Mouse (Mus musculus): Measurements from ENCODE around the gene Pax7.

The Pax7 gene

DNA sequence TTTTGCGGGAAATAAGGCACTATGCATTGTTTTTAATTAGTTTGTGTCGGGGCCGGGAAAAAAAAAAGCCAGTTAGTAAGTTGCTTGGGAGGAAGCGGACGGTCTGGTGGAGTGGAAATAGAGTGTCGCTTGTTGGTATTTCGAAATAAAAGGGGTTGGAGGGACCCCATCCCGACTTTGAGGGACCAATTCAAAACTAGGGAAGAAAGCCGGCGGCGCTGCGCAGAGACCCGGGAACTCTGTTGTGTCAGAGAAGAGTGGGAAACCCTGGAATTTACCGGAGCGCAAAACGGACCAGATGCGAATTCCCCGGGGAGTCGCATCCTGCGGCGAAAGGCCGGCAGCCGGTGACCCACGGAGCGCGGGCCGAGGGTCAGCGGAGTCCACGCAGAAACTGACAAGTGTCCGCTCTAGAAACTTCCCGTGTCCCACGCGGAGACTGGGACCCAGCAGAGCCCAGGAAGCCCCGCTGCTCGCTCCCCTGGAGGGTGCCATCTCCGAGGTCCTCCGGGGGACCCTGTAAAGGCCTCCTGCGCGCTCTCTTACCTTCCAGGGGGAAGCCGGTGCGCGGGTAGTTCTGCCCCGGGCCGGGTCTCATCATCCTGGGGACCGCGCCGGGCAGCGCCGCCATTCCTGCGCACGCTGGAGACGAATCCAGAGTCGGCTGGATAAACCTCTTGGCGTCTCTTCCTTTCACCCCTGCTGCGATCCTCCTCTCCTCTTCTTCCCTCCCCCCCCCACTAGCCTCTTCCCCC, 870 bp downstream of the Pax7 start:
- in situ Hi-C loops (cut with MseI, MboI): loop anchor here in 1 of 2 experiments (25.0 kb wide), 1 partner anchor 320 kb away; no protein-coding TSS in a partner anchor

DNA sequence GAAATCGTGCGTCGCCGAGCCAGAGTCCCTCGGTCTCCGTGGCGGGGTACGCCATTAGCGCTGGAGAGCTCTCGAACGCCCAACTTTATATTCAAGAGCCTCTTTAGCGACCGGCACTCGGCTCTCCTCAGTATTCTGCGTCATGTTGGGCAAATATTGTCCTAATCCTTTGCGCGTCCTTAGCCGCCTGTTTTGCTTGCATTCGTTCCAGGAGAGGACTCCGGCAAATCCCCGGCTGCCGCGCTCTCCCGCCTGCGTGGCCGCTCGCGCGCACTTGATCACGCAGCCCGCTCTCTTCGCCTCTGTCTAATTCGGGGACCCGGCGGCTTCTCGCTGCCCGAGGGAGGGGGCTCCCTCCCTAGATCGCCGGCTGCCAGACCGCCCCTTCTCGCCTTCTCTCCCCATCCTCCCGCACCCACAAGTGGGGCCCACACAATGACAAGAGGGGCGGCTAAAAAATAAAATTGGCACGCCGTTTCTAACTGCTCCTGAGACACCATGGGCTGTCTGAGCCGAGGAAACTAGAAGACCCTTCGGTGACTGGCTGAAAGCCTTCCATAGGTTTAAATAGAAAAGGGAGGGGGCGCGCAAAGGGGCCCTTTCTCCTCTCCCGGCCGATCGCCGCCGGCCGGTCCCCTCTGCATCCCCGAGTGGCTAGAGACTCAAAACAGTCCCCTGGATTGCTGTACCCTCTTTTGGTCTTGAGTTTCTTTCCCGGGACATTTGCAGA, 1.7 kb downstream of the Pax7 start:
- in situ Hi-C loops (cut with MseI, MboI): loop anchor here in 1 of 2 experiments (25.0 kb wide), 1 partner anchor 319 kb away; no protein-coding TSS in a partner anchor

- in situ Hi-C loops (cut with MseI, MboI): loop anchor here in 1 of 2 experiments (25.0 kb wide), 1 partner anchor 318 kb away; no protein-coding TSS in a partner anchor
Observed at GRCm38 (mm10) chr4:139830581-139831387, 2.5 kb downstream of the Pax7 start.

- in situ Hi-C loops (cut with MseI, MboI): loop anchor here in 1 of 2 experiments (25.0 kb wide), 1 partner anchor 318 kb away; no protein-coding TSS in a partner anchor
Observed at GRCm38 (mm10) chr4:139830053-139830452, 3.3 kb downstream of the Pax7 start.

DNA sequence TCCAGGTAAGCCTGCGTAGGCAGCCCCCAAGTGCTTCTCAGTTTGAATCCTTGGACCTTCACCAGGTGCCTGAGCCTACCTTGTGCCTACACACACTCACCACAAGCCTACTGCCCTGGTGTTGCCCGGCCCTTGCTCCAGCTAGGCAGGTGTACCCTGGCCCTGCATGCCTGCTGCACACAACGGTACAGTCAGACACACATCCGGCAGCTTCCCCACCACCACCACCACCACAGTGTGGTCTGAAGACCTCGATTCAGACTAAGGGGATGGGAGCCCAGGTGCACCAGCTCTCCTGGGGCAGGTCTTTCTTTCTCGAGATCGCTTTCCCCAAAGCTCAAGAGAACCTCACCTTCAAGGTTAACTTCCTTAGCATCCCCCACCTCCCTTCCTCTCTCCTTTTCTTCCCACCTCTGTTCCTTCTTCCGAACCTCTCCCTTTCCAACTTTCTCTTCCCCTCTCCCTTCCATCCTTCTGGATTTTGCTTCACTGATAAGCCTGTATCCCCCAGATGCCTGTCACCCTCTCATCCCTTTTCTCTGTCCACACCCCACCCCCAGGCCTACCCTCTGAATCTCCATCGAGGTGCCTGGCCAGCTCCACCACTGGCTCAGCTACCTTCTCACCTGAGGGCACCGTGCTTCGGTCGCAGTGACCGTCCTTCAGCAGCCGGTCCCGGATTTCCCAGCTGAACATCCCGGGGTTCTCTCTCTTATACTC, 4.3 kb downstream of the Pax7 start:
- in situ Hi-C loops (cut with MseI, MboI): loop anchor here in 1 of 2 experiments (25.0 kb wide), 1 partner anchor 317 kb away; no protein-coding TSS in a partner anchor

DNA sequence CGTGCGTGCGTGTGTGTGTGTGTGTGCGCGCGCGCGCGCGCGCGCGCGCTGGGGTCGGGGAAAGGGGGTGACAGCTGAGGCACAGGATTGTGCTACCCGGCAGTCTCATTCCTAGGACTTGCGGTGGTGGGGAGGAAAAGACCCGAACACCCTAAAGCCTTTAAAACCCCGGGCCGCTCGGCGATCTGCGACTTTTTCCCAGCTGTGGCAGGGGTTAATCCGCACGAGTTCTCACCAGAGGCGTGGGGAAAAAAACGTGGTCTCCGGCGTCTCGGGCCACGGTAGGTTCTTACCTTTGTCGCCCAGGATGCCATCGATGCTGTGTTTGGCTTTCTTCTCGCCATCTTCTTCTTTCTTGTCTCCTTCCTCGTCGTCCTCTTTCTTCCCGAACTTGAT, 5.0 kb downstream of the Pax7 start:
- in situ Hi-C loops (cut with MseI, MboI): loop anchor here in 1 of 2 experiments (25.0 kb wide), 1 partner anchor 316 kb away; no protein-coding TSS in a partner anchor

- in situ Hi-C loops (cut with MseI, MboI): loop anchor here in 1 of 2 experiments (25.0 kb wide), 1 partner anchor 315 kb away; no protein-coding TSS in a partner anchor
Observed at GRCm38 (mm10) chr4:139827501-139828282, 5.6 kb downstream of the Pax7 start.

DNA sequence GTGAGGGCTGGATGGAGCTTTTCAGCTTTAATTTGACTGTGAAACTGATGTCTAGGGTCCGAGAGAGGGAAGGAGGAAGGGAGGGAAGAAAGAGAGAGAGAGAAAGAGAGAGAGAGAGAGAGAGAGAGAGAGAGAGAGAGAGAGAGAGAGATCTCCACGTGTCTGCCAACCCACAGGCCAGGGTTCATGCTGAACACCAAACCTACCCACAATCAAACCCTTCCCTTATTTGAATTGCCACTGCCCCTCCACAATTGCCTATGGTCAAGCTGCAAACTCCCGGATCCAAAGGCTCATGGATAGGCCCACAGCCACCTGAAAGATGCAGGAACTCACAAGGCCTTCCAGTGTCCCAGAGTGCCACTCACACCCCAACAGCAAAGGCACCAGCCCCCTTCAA, 7.1 kb downstream of the Pax7 start:
- in situ Hi-C loops (cut with MseI, MboI): loop anchor here in 1 of 2 experiments (25.0 kb wide), 1 partner anchor 314 kb away; no protein-coding TSS in a partner anchor

DNA sequence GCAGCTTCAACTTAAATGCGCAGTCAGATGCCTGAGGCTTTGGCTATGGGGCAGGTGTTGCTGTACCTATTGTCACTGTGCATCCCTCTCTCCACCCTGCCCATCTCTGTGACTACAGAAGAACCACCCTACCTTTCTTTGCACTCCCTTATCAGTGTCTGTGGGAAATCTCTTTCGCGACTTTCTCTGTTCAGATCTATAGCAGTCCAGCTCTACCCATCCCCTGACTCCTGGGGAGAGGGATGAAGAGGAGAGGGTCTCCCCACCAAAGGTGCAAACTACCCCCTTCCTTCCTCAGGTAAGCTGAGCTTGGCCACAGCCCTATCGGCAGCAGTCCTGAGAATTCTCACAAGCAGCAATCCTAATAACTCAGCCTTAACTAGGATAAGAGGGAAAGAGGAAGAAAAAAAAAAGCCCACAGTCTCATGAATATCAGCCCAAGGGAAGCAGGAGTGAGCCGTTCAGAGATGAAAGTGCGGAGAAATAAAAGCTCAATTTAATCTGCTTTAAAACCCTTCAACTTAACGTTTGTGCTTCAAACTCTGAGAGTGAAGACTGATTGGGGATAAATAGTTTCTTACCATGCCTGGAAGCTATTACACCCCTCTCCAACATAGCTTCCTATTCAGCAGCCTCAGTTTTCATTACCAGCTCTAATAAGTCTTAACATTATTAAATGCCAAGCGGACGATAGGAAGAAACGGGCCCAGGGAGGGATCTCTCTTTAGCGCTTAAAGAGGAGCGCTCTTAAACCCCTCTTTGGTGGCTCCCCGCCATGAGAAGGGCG, 7.8 kb downstream of the Pax7 start:
- in situ Hi-C loops (cut with MseI, MboI): loop anchor here in 1 of 2 experiments (25.0 kb wide), 1 partner anchor 313 kb away; no protein-coding TSS in a partner anchor

DNA sequence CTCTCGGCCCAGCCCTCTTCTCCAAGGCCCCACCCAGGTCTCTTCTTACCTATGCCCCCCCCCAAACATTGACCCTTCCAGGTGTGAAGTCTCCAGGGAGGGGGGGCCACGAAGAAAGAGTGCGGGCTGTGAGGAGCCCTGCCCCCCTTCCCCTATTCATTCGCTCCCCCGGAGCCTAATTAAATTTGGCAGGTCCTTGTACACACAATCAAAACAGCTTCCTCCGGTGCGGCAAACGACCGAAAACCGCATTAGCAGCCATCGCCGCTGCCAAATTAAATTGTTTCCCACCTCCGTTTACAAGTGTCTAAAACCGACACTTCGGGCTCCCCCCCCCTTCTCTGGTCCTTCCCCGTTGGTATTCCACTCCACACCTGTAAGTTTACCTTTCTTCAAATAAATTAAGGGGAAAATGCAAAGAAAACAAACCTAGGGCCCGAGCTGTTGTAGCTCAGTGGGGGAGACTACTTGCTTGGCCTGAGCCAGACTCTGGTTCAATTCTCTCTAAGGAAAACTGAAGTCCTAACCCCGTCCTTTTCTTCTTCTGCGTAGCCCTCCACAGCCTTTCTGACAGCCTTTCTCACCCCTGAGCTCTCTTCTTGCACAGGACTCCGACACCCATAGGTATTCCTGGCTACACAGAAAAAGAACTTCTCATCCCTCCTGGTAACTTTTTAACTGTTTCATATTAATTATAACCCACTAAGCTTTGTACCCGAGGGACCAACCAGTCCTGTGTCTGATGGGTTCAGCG, 8.6 kb downstream of the Pax7 start:
- in situ Hi-C loops (cut with MseI, MboI): loop anchor here in 1 of 2 experiments (25.0 kb wide), 1 partner anchor 312 kb away; no protein-coding TSS in a partner anchor

- in situ Hi-C loops (cut with MseI, MboI): no loop called here
Observed at GRCm38 (mm10) chr4:139823870-139824472, 9.4 kb downstream of the Pax7 start.

GRCm38 (mm10) chr4:139823138-139823869, 10.0 kb downstream of the Pax7 start:
- in situ Hi-C loops (cut with MseI, MboI): no loop called here

- in situ Hi-C loops (cut with MseI, MboI): no loop called here
Observed at GRCm38 (mm10) chr4:139822214-139823137, 10.9 kb downstream of the Pax7 start.

- in situ Hi-C loops (cut with MseI, MboI): no loop called here
Observed at GRCm38 (mm10) chr4:139821491-139822160, 11.7 kb downstream of the Pax7 start.

DNA sequence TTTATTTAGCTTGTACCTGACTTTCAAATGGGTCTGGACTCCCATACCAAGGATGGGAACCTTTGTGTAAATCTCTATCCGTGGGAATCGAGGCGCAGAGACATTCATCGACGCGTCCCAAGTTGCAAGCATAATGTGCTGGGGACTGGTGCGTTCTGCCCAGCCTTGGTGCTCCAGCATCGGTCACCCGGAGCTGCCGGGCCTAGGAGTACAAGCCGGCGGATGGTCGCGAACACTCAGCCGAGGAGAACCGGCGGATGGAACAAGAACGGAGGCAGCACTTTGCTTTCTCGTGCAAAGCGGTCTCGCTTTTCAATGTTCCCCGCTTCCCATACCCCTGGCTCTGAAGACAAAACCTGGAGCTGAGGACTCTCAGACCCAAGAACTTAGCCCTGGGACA, 12.3 kb downstream of the Pax7 start:
- in situ Hi-C loops (cut with MseI, MboI): no loop called here
